Mouse (Mus musculus): ENCODE data around the gene Poc1a. TPM values are rescaled to one million over a fixed set of nuclear protein-coding genes. Genes with fewer than 3 reads are reported as not detected.

Poc1a gene
- polyA plus RNA-seq, 1 experiment from 2014 or later, result 13.5 TPM

- no peaks in the 10 kb centered on the region for H3K27me3 ChIP-seq
- H3K9me3 ChIP-seq, result no peaks in the 10 kb centered on the region
- no peak overlapping the region for H3K4me3 ChIP-seq (replicated peaks)
- ATAC-seq, result no peak
- H3K4me1 ChIP-seq (replicated peaks), result peaks cover 21% of the 10 kb centered on the region
- H3K9ac ChIP-seq (replicated peaks), result no peak overlapping the region
- no peak overlapping the region for H3K27ac ChIP-seq
- H3K4me2 ChIP-seq (replicated peaks), result no peak overlapping the region
- WGBS, result 66% methylated on average over 2 of the region's 2 CpGs
- no peaks in the 10 kb centered on the region for H3K36me3 ChIP-seq
Measured at GRCm38 (mm10) chr9:106266936-106267657, 13.8 kb upstream of the Poc1a start.

GRCm38 (mm10) chr9:106268421-106268820, 12.4 kb upstream of the Poc1a start:
- ATAC-seq, result no peak
- H3K27ac ChIP-seq, result no peak overlapping the region
- H3K4me2 ChIP-seq (replicated peaks), result no peak overlapping the region
- 42% methylated on average over 4 of the region's 4 CpGs for WGBS
- H3K4me3 ChIP-seq (replicated peaks), result no peak overlapping the region
- no peaks in the 10 kb centered on the region for H3K27me3 ChIP-seq
- peaks cover 21% of the 10 kb centered on the region for H3K4me1 ChIP-seq (replicated peaks)
- no peaks in the 10 kb centered on the region for H3K9me3 ChIP-seq
- no peak overlapping the region for H3K9ac ChIP-seq (replicated peaks)
- no peaks in the 10 kb centered on the region for H3K36me3 ChIP-seq

DNA sequence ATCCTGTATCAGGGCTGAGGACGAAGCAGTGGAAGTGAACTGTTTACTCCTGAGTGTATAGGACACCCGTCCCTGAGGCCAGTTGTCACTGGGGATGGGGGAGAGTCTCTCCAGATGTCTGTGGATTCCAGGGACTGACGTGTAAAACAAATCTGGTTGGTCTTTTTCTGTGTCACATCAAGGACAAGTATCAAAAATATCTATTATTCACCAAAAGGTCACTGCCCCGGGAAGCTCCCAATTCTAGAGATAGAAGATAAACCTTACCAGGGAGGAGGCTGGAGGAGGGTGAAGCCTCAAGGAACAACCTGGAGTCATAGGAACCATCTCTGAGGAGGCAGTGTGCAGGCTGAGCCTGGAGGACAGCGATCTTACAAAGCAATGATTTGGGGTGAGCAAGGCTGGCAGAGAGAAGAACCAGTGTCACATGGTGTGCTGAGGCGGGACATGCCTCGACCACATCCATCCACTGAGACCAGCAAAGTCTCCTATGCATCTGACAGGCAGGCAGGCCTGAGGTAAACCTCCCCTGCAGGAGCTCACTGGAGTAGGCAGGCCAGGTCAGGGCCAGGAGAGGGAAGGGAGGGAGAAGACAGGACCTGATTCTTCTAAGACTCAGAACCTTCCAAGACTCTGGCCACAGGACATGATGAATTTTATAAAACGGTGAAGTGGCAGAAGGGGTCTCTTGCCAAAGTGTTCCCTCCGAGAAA, 11.6 kb upstream of the Poc1a start:
- H3K9me3 ChIP-seq, result no peaks in the 10 kb centered on the region
- H3K9ac ChIP-seq (replicated peaks), result peak overlapping the region; percentile 41
- H3K4me1 ChIP-seq (replicated peaks), result peaks cover 21% of the 10 kb centered on the region
- ATAC-seq, result peak; percentile 61
- no peak overlapping the region for H3K4me2 ChIP-seq (replicated peaks)
- H3K36me3 ChIP-seq, result no peaks in the 10 kb centered on the region
- H3K27me3 ChIP-seq, result no peaks in the 10 kb centered on the region
- WGBS, result 64% methylated on average over 9 of the region's 9 CpGs
- H3K27ac ChIP-seq, result peak overlapping the region; percentile 66
- H3K4me3 ChIP-seq (replicated peaks), result no peak overlapping the region

GRCm38 (mm10) chr9:106269879-106270278, 11.0 kb upstream of the Poc1a start:
- 0 out of 2 replicates have a peak overlapping the region, but pooled peaks have one; percentile 44 for H3K9ac ChIP-seq (replicated peaks)
- no peak overlapping the region for H3K4me3 ChIP-seq (replicated peaks)
- no peaks in the 10 kb centered on the region for H3K9me3 ChIP-seq
- H3K27ac ChIP-seq, result peak overlapping the region; percentile 66
- peak; percentile 84 for ATAC-seq
- H3K36me3 ChIP-seq, result no peaks in the 10 kb centered on the region
- WGBS, result 2% methylated on average over 2 of the region's 2 CpGs
- H3K27me3 ChIP-seq, result no peaks in the 10 kb centered on the region
- peaks cover 21% of the 10 kb centered on the region for H3K4me1 ChIP-seq (replicated peaks)
- no peak overlapping the region for H3K4me2 ChIP-seq (replicated peaks)

DNA sequence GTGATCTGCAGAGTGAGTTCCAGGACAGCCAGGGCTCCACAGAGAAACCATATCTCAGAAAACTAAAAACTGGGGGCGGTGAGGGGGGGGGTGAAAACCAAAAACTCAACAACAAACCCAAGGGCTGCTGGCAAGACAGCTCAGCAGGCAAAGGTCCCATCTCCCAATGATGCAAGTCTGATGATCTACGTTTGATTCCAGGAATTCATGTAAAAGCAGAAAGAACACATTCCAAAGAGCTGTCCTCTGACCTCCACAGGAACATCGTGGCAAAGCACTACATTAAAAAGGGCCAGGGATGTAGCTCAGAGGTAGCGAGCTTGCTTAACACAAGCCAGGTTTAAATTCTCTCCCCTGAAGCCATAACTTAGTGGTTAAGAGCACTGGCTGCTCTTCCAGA, 10.2 kb upstream of the Poc1a start:
- H3K27ac ChIP-seq, result no peak overlapping the region
- no peaks in the 10 kb centered on the region for H3K9me3 ChIP-seq
- no peak overlapping the region for H3K9ac ChIP-seq (replicated peaks)
- no peak for ATAC-seq
- no peaks in the 10 kb centered on the region for H3K27me3 ChIP-seq
- WGBS, result 80% methylated on average over 4 of the region's 4 CpGs
- H3K36me3 ChIP-seq, result no peaks in the 10 kb centered on the region
- H3K4me2 ChIP-seq (replicated peaks), result no peak overlapping the region
- H3K4me3 ChIP-seq (replicated peaks), result no peak overlapping the region
- H3K4me1 ChIP-seq (replicated peaks), result peaks cover 21% of the 10 kb centered on the region

- Histone ChIP-seq H3K27ac (no peak overlapping the region), H3K9ac (replicated peaks) (no peak overlapping the region), H3K27me3 (no peaks in the 10 kb centered on the region), H3K9me3 (no peaks in the 10 kb centered on the region), H3K36me3 (no peaks in the 10 kb centered on the region), H3K4me3 (replicated peaks) (no peak overlapping the region), H3K4me1 (replicated peaks) (peaks cover 21% of the 10 kb centered on the region), H3K4me2 (replicated peaks) (no peak overlapping the region)
- no peak for ATAC-seq
- 100% methylated on average over 1 of the region's 1 CpGs for WGBS
Measured at GRCm38 (mm10) chr9:106272288-106272687, 8.6 kb upstream of the Poc1a start.

DNA sequence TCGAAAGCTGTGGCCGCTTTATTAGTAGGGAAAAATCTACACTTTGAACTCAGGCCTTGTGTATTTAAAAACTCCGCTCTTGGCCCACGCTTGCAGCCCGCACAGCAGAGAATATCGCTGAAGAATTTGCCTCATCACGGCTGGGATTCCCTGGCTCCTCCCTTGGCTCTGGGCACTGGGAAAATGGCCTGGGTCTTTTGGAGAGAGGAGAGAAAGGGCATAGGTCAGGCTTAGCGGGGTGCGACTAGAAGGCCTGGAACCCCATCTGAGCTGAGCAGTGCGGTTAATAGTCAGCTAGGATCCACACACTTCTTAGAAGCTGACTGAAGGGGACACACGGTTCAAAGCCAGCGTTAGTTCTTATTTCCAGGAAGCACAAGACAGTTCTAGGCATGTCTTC, 7.6 kb upstream of the Poc1a start:
- H3K4me1 ChIP-seq (replicated peaks), result peaks cover 21% of the 10 kb centered on the region
- no peak overlapping the region for H3K4me3 ChIP-seq (replicated peaks)
- H3K36me3 ChIP-seq, result no peaks in the 10 kb centered on the region
- no peak overlapping the region for H3K4me2 ChIP-seq (replicated peaks)
- H3K9me3 ChIP-seq, result no peaks in the 10 kb centered on the region
- no peak for ATAC-seq
- WGBS, result 81% methylated on average over 12 of the region's 12 CpGs
- no peak overlapping the region for H3K9ac ChIP-seq (replicated peaks)
- no peaks in the 10 kb centered on the region for H3K27me3 ChIP-seq
- H3K27ac ChIP-seq, result no peak overlapping the region

DNA sequence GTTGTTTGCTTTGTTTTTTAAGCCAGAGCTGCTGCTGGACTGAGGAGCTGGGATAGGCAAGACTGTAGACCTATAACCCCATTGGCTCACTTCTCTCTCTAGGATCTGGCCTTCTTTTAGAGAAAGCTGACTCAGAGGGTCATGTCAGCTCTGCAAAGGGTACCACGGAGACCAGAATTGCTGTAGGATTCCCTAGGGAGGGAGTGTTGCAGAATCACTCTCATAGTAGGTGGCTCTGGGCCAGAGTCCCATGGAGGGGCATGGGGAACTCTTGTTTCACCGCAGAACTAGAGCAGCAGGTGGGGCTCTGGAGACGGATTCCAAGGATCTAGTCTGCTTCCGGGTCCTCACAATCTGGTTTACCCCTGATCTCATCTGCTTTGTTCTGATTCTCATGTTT, 7.1 kb upstream of the Poc1a start:
- H3K27ac ChIP-seq, result no peak overlapping the region
- 69% methylated on average over 4 of the region's 4 CpGs for WGBS
- no peak overlapping the region for H3K4me3 ChIP-seq (replicated peaks)
- H3K4me1 ChIP-seq (replicated peaks), result peaks cover 16% of the 10 kb centered on the region
- H3K9me3 ChIP-seq, result no peaks in the 10 kb centered on the region
- no peaks in the 10 kb centered on the region for H3K36me3 ChIP-seq
- ATAC-seq, result no peak
- H3K4me2 ChIP-seq (replicated peaks), result no peak overlapping the region
- no peaks in the 10 kb centered on the region for H3K27me3 ChIP-seq
- no peak overlapping the region for H3K9ac ChIP-seq (replicated peaks)

DNA sequence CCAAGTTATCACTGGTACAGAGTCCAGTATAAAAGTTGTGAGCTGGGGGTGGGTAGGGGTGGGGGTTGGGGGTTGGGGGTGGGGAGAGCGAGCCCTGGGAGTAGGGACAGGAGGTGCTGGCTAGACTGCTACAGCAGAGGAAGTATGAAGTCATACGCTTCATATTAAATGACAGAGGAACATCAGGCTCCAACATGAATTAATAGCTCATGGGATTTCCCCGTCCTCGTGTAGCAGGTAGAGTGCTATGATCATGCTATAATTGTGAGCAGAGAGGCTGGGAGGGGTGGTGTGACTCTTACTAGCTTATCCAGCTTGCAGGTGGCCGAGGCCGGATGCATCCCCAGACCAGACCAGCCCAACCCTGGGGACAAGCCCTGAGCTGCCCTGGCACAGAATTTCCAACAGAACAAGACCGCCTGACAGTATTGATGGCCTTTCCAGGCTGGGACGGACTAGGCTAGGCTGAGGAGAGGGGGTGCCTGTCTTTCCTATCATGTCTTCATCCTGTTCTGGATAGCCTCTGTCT, 6.1 kb upstream of the Poc1a start:
- ATAC-seq, result no peak
- Histone ChIP-seq H3K27me3 (no peaks in the 10 kb centered on the region), H3K9ac (replicated peaks) (no peak overlapping the region), H3K4me2 (replicated peaks) (no peak overlapping the region), H3K4me3 (replicated peaks) (no peak overlapping the region), H3K36me3 (no peaks in the 10 kb centered on the region), H3K27ac (no peak overlapping the region), H3K4me1 (replicated peaks) (peaks cover 11% of the 10 kb centered on the region), H3K9me3 (no peaks in the 10 kb centered on the region)
- WGBS, result 91% methylated on average over 8 of the region's 8 CpGs

- Histone ChIP-seq H3K27ac (no peak overlapping the region), H3K9me3 (no peaks in the 10 kb centered on the region), H3K36me3 (no peaks in the 10 kb centered on the region), H3K27me3 (no peaks in the 10 kb centered on the region), H3K4me3 (replicated peaks) (no peak overlapping the region), H3K4me2 (replicated peaks) (no peak overlapping the region), H3K9ac (replicated peaks) (no peak overlapping the region), H3K4me1 (replicated peaks) (peaks cover 9% of the 10 kb centered on the region)
- 58% methylated on average over 1 of the region's 1 CpGs for WGBS
- no peak for ATAC-seq
Measured at GRCm38 (mm10) chr9:106275806-106276205, 5.1 kb upstream of the Poc1a start.

GRCm38 (mm10) chr9:106280386-106280785, 475 bp upstream of the Poc1a start:
- Histone ChIP-seq H3K9me3 (no peaks in the 10 kb centered on the region), H3K4me3 (replicated peaks) (peak overlapping the region; percentile 53), H3K27me3 (no peaks in the 10 kb centered on the region), H3K27ac (peak overlapping the region; percentile 68), H3K9ac (replicated peaks) (peak overlapping the region; percentile 69), H3K36me3 (peaks cover 6% of the 10 kb centered on the region; the same call in 1 of the 2 replicates), H3K4me2 (replicated peaks) (peak overlapping the region; percentile 89), H3K4me1 (replicated peaks) (peaks cover 19% of the 10 kb centered on the region)
- peak; percentile 34 for ATAC-seq
- under 1% methylated on average over 14 of the region's 14 CpGs for WGBS

- Histone ChIP-seq H3K27me3 (no peaks in the 10 kb centered on the region), H3K4me3 (replicated peaks) (peak overlapping the region; percentile 53; the same call in 1 of the 2 replicates), H3K27ac (no peak overlapping the region), H3K9me3 (no peaks in the 10 kb centered on the region), H3K4me1 (replicated peaks) (peaks cover 19% of the 10 kb centered on the region), H3K36me3 (peaks cover 6% of the 10 kb centered on the region; the same call in 1 of the 2 replicates), H3K9ac (replicated peaks) (0 out of 2 replicates have a peak overlapping the region, but pooled peaks have one; percentile 69), H3K4me2 (replicated peaks) (peak overlapping the region; percentile 89)
- WGBS, result 76% methylated on average over 3 of the region's 3 CpGs
- no peak for ATAC-seq
Measured at GRCm38 (mm10) chr9:106282024-106282423, 1.2 kb downstream of the Poc1a start.
